Mouse (Mus musculus) heart, embryonic 10.5 days (tissue): ENCODE measurements at regions not wholly inside any gene's neighbourhood (a gene's known extent, or its start where the extent isn't known, plus 50 kb on each side); places are given as distances from the start of the nearest gene placed in this dataset.
A peak's percentile ranks its signal among the peaks of the same experiment; 100 is the strongest.

Experiments used
- DNase-seq: peaks from one replicate; pipeline ENCODE4 v3.0.0-alpha.2; 2017; ENCODE audit warnings: low spot score
- H3K27ac ChIP-seq: fragments of 300-500 bp; sonication (generic); 2 replicates; pipeline ENCODE4 v1.5.1; 2016; ENCODE audit warnings: mild to moderate bottlenecking
- H3K27me3 ChIP-seq: fragments of 300-500 bp; sonication (generic); 2 replicates; pipeline ENCODE4 v1.6.1; 2016; ENCODE audit warnings: mild to moderate bottlenecking; ENCODE audit not compliant: poor library complexity, insufficient read depth, severe bottlenecking
- H3K36me3 ChIP-seq: fragments of 300-500 bp; sonication (generic); 2 replicates; pipeline ENCODE4 v1.6.1; 2016; ENCODE audit warnings: mild to moderate bottlenecking, moderate library complexity
- H3K4me1 ChIP-seq: fragments of 300-500 bp; sonication (generic); 2 replicates; pipeline ENCODE4 v1.6.1; 2016; ENCODE audit warnings: mild to moderate bottlenecking
- H3K4me3 ChIP-seq: fragments of 300-500 bp; sonication (generic); 2 replicates; pipeline ENCODE4 v1.5.1; 2016; ENCODE audit warnings: mild to moderate bottlenecking, moderate library complexity
- H3K9me3 ChIP-seq: fragments of 300-500 bp; sonication (generic); 2 replicates; pipeline ENCODE4 v1.6.1; 2016; ENCODE audit warnings: mild to moderate bottlenecking, moderate library complexity
- WGBS: fragments of 180-500 bp; shearing (Covaris S2); methylation state at CpG from one replicate; pipeline ENCODE4 v1.1.7; 2016; 5-methylcytosine and 5-hydroxymethylcytosine counted together

GRCm38 (mm10) chr10:98781888-98782351 lies 132.3 kb upstream of the Atp2b1 start:
- no peak for DNase-seq
- Histone ChIP-seq H3K4me1 (peaks cover 21% of the 10 kb centered on the region; the same call in 1 of the 2 replicates), H3K27me3 (no peaks in the 10 kb centered on the region), H3K9me3 (no peaks in the 10 kb centered on the region), H3K27ac (peak overlapping the region; percentile 47; the same call in 1 of the 2 replicates), H3K36me3 (no peaks in the 10 kb centered on the region), H3K4me3 (no peak overlapping the region)
- WGBS = 21% methylated on average over 3 of the region's 3 CpGs

- Histone ChIP-seq H3K27ac (no peak overlapping the region), H3K4me1 (peaks cover 12% of the 10 kb centered on the region; the same call in 1 of the 2 replicates), H3K36me3 (no peaks in the 10 kb centered on the region), H3K4me3 (no peak overlapping the region), H3K9me3 (no peaks in the 10 kb centered on the region), H3K27me3 (no peaks in the 10 kb centered on the region)
- DNase-seq = no peak
- WGBS = 67% methylated on average over 1 of the region's 1 CpGs
These were observed 128.8 kb upstream of the Atp2b1 start for GRCm38 (mm10) chr10:98785411-98785810.

GRCm38 (mm10) chr10:98786089-98786488 lies 128.1 kb upstream of the Atp2b1 start:
- no peak for DNase-seq
- Histone ChIP-seq H3K4me3 (no peak overlapping the region), H3K27me3 (no peaks in the 10 kb centered on the region), H3K27ac (no peak overlapping the region), H3K36me3 (no peaks in the 10 kb centered on the region), H3K9me3 (no peaks in the 10 kb centered on the region), H3K4me1 (0 out of 2 replicates have a peak, but pooled peaks cover 8% of the 10 kb centered on the region)
- WGBS = 78% methylated on average over 4 of the region's 4 CpGs

GRCm38 (mm10) chr10:98789763-98790162 lies 124.4 kb upstream of the Atp2b1 start:
- no peak for DNase-seq

GRCm38 (mm10) chr10:98790456-98790855 lies 123.8 kb upstream of the Atp2b1 start:
- Histone ChIP-seq H3K9me3 (no peaks in the 10 kb centered on the region), H3K36me3 (no peaks in the 10 kb centered on the region), H3K4me1 (no peaks in the 10 kb centered on the region), H3K27ac (no peak overlapping the region), H3K27me3 (no peaks in the 10 kb centered on the region), H3K4me3 (no peak overlapping the region)
- WGBS = 88% methylated on average over 3 of the region's 3 CpGs
- DNase-seq = no peak

More at GRCm38 (mm10) chr10:98789763-98790162, 124.4 kb upstream of the Atp2b1 start:
- H3K4me1 ChIP-seq = no peaks in the 10 kb centered on the region
- H3K27ac ChIP-seq = no peak overlapping the region
- 92% methylated on average over 9 of the region's 9 CpGs for WGBS
- H3K9me3 ChIP-seq = no peaks in the 10 kb centered on the region
- H3K27me3 ChIP-seq = no peaks in the 10 kb centered on the region
- no peaks in the 10 kb centered on the region for H3K36me3 ChIP-seq
- no peak overlapping the region for H3K4me3 ChIP-seq

GRCm38 (mm10) chr10:98792019-98792741 lies 122.0 kb upstream of the Atp2b1 start:
- no peak overlapping the region for H3K27ac ChIP-seq
- no peaks in the 10 kb centered on the region for H3K36me3 ChIP-seq
- no peak overlapping the region for H3K4me3 ChIP-seq
- H3K27me3 ChIP-seq = no peaks in the 10 kb centered on the region
- 81% methylated on average over 4 of the region's 4 CpGs for WGBS
- no peaks in the 10 kb centered on the region for H3K4me1 ChIP-seq
- H3K9me3 ChIP-seq = no peaks in the 10 kb centered on the region
- no peak for DNase-seq

GRCm38 (mm10) chr10:98793926-98794536 lies 120.2 kb upstream of the Atp2b1 start:
- no peaks in the 10 kb centered on the region for H3K36me3 ChIP-seq
- DNase-seq = no peak
- no peaks in the 10 kb centered on the region for H3K27me3 ChIP-seq
- no peaks in the 10 kb centered on the region for H3K4me1 ChIP-seq
- WGBS = 85% methylated on average over 9 of the region's 9 CpGs
- H3K9me3 ChIP-seq = no peaks in the 10 kb centered on the region
- 0 out of 2 replicates have a peak overlapping the region, but pooled peaks have one; percentile 8 for H3K27ac ChIP-seq
- no peak overlapping the region for H3K4me3 ChIP-seq

- no peaks in the 10 kb centered on the region for H3K4me1 ChIP-seq
- no peaks in the 10 kb centered on the region for H3K9me3 ChIP-seq
- H3K36me3 ChIP-seq = no peaks in the 10 kb centered on the region
- H3K27ac ChIP-seq = no peak overlapping the region
- 85% methylated on average over 3 of the region's 3 CpGs for WGBS
- DNase-seq = no peak
- H3K4me3 ChIP-seq = no peak overlapping the region
- no peaks in the 10 kb centered on the region for H3K27me3 ChIP-seq
These were observed 118.2 kb upstream of the Atp2b1 start for GRCm38 (mm10) chr10:98796016-98796415.

- Histone ChIP-seq H3K27ac (no peak overlapping the region), H3K4me1 (no peaks in the 10 kb centered on the region), H3K4me3 (no peak overlapping the region), H3K36me3 (no peaks in the 10 kb centered on the region), H3K9me3 (no peaks in the 10 kb centered on the region), H3K27me3 (no peaks in the 10 kb centered on the region)
- no peak for DNase-seq
- 71% methylated on average over 6 of the region's 6 CpGs for WGBS
These were observed 115.4 kb upstream of the Atp2b1 start for GRCm38 (mm10) chr10:98798634-98799415.

- WGBS = 80% methylated on average over 3 of the region's 3 CpGs
- H3K27ac ChIP-seq = no peak overlapping the region
- no peaks in the 10 kb centered on the region for H3K4me1 ChIP-seq
- H3K4me3 ChIP-seq = no peak overlapping the region
- no peaks in the 10 kb centered on the region for H3K36me3 ChIP-seq
- H3K9me3 ChIP-seq = no peaks in the 10 kb centered on the region
- H3K27me3 ChIP-seq = no peaks in the 10 kb centered on the region
- DNase-seq = no peak
These were observed 114.4 kb upstream of the Atp2b1 start for GRCm38 (mm10) chr10:98799830-98800229.

GRCm38 (mm10) chr10:98800949-98801348 lies 113.3 kb upstream of the Atp2b1 start:
- no peak overlapping the region for H3K4me3 ChIP-seq
- 69% methylated on average over 8 of the region's 8 CpGs for WGBS
- H3K27ac ChIP-seq = no peak overlapping the region
- no peaks in the 10 kb centered on the region for H3K4me1 ChIP-seq
- no peaks in the 10 kb centered on the region for H3K36me3 ChIP-seq
- no peaks in the 10 kb centered on the region for H3K27me3 ChIP-seq
- no peak for DNase-seq
- H3K9me3 ChIP-seq = no peaks in the 10 kb centered on the region

GRCm38 (mm10) chr10:98805013-98805412 lies 109.2 kb upstream of the Atp2b1 start:
- no peaks in the 10 kb centered on the region for H3K9me3 ChIP-seq
- no peak for DNase-seq
- no peaks in the 10 kb centered on the region for H3K36me3 ChIP-seq
- 90% methylated on average over 1 of the region's 1 CpGs for WGBS
- no peak overlapping the region for H3K27ac ChIP-seq
- no peaks in the 10 kb centered on the region for H3K27me3 ChIP-seq
- H3K4me3 ChIP-seq = no peak overlapping the region
- no peaks in the 10 kb centered on the region for H3K4me1 ChIP-seq
